10 mouse cellular contexts compared by ENCODE assay signal in genomic region chr10:31504134-31504551, GRCm38 (mm10). TPM values are rescaled to one million over a fixed set of nuclear protein-coding genes. Genes with fewer than 3 reads are reported as not detected.
DNase-seq lines count a peak whose midpoint lies in the region; ATAC-seq lines count a peak whose summit lies in the region.
"Had no signal": no experiment of that assay in that cellular context is flagged by ENCODE, and none has a peak within 500 bp of the region (broad histone marks: within the 10 kb centered on the region; RNA-seq: fewer than 3 reads in every experiment).

No protein-coding gene starts in this region.

- no peaks in the 10 kb centered on the region for H3K4me1 ChIP-seq in midbrain, embryonic 13.5 days (replicated peaks)
- H3K4me1 ChIP-seq: embryonic facial prominence, embryonic 15.5 days; limb, embryonic 13.5 days had no signal

- no peak overlapping the region for H3K4me3 ChIP-seq in midbrain, embryonic 13.5 days (replicated peaks)
- H3K4me3 ChIP-seq: embryonic facial prominence, embryonic 15.5 days; limb, embryonic 13.5 days had no signal

- WGBS in midbrain, embryonic 13.5 days = 44% methylated on average over 3 of the region's 3 CpGs

- peak; percentile 82; the same call in 1 of the 2 replicates for ATAC-seq in midbrain, embryonic 13.5 days
- no peak for ATAC-seq in erythroid progenitor cell, adult 5-6 weeks (replicated peaks; ENCODE audit: low FRiP score, poor library complexity, severe bottlenecking)

- H3K9ac ChIP-seq in midbrain, embryonic 13.5 days (replicated peaks) = no peak overlapping the region
- H3K9ac ChIP-seq: embryonic facial prominence, embryonic 15.5 days; limb, embryonic 13.5 days had no signal

- H3K9me3 ChIP-seq in midbrain, embryonic 13.5 days = no peaks in the 10 kb centered on the region
- H3K9me3 ChIP-seq: embryonic facial prominence, embryonic 15.5 days; limb, embryonic 13.5 days had no signal

- no peaks in the 10 kb centered on the region for H3K36me3 ChIP-seq in midbrain, embryonic 13.5 days

- no peaks in the 10 kb centered on the region for H3K27me3 ChIP-seq in midbrain, embryonic 13.5 days
- H3K27me3 ChIP-seq: embryonic facial prominence, embryonic 15.5 days; limb, embryonic 13.5 days had no signal

- H3K27ac ChIP-seq in midbrain, embryonic 13.5 days = no peak overlapping the region
- H3K27ac ChIP-seq: embryonic facial prominence, embryonic 15.5 days; limb, embryonic 13.5 days had no signal

- peak; percentile 5 for DNase-seq in gastrocnemius, adult 18-20 months (ENCODE audit: low spot score)
- DNase-seq in gastrocnemius, adult 8-10 months (ENCODE audit: low spot score in 2 of 2) = no peak
- DNase-seq in MN1 (ENCODE audit: low spot score) = peak; percentile 44
- DNase-seq in cerebellum, postnatal 25 days = peak; percentile 51 to 66
- peak; percentile 72 for DNase-seq in layer of hippocampus, adult 11-12 months (ENCODE audit: low spot score)
- no peak for DNase-seq in thymus, postnatal 36 days

- H3K4me2 ChIP-seq in midbrain, embryonic 13.5 days (replicated peaks) = no peak overlapping the region
- H3K4me2 ChIP-seq: embryonic facial prominence, embryonic 15.5 days; limb, embryonic 13.5 days had no signal

RNA-seq across cellular contexts. Expression of gene Tpd52l1, which starts 58.4 kb away (rescaled TPM):
- 10 to 100 TPM; 34.1 to 40.9 TPM for total RNA-seq in gastrocnemius, adult 18-20 months (2021)
- 10 to 100 TPM; 29.3 to 31.8 (median 30.8) TPM for total RNA-seq in gastrocnemius, adult 8-10 months (2022)
- polyA plus RNA-seq in midbrain, embryonic 13.5 days (2015; fragmentation: Nextera tagmentation; extraction: Ambion mirVana) = 18.1 and 20.4 TPM in 2 replicates
- 4.7 TPM in 1 of 2 replicates, not detected in the other for total RNA-seq in erythroid progenitor cell, adult 5-6 weeks (2015; ENCODE audit: low replicate concordance)
- not detected in 2 replicates for total RNA-seq in erythroid progenitor cell, adult 5-6 weeks (2017; ENCODE audit: low replicate concordance)

Comparison
In these comparisons a context has a peak if more than half of its experiments do, and no peak if none do; other contexts are left out.
1. DNase-seq: peak in gastrocnemius, adult 18-20 months (single experiment), MN1 (single experiment), cerebellum, postnatal 25 days (2 of 2) and layer of hippocampus, adult 11-12 months (single experiment); none in gastrocnemius, adult 8-10 months (0 of 2) and thymus, postnatal 36 days (0 of 2).
2. RNA of gene Tpd52l1, which starts 58.4 kb away (total RNA-seq): 34.1 to 40.9 TPM in gastrocnemius, adult 18-20 months and 29.3 to 31.8 TPM in gastrocnemius, adult 8-10 months; 4.7 TPM in erythroid progenitor cell, adult 5-6 weeks; every median in the first group is over 4 times any median in the second.